Mouse (Mus musculus) stomach, postnatal 0 days (tissue): ENCODE measurements around the gene Pnrc2.

ENCODE experiments used
- CTCF ChIP-seq: IDR thresholded peaks from 2 replicates; pipeline ENCODE4 v1.5.1; 2016; ENCODE audit warnings: antibody characterized with exemption, low read depth, mild to moderate bottlenecking, moderate library complexity
- EP300 ChIP-seq: optimal IDR thresholded peaks from 2 replicates; pipeline ENCODE3; 2016; ENCODE audit warnings: antibody characterized with exemption

- TF ChIP-seq CTCF (no peak), EP300 (no peak)
Measured at GRCm38 (mm10) chr4:135906633-135907032, 33.0 kb upstream of the Pnrc2 start.
